Mouse (Mus musculus) bone marrow macrophage, adult 2 months (primary cell): ENCODE data around the gene Hnf1a. TPM values are rescaled to one million over a fixed set of nuclear protein-coding genes. Genes with fewer than 3 reads are reported as not detected.

Experiments
- H3K27ac ChIP-seq: 2 replicates; pipeline ENCODE4 v1.5.1; 2012; ENCODE audit warnings: low read depth, low read length; ENCODE audit not compliant: insufficient read depth
- H3K4me1 ChIP-seq: 2 replicates; pipeline ENCODE4 v1.6.1; 2012; ENCODE audit warnings: low read length; ENCODE audit not compliant: control insufficient read depth, insufficient read depth
- H3K4me3 ChIP-seq: 2 replicates; pipeline ENCODE4 v1.5.1; 2012; ENCODE audit warnings: mild to moderate bottlenecking, low read length, moderate library complexity; ENCODE audit not compliant: insufficient read depth
- CTCF ChIP-seq: IDR thresholded peaks from 2 replicates; pipeline ENCODE4 v1.5.1; 2012; ENCODE audit warnings: low read depth, mild to moderate bottlenecking, low read length, moderate library complexity
- POLR2A ChIP-seq: IDR thresholded peaks from 2 replicates; pipeline ENCODE4 v1.6.1; 2012; ENCODE audit warnings: mild to moderate bottlenecking, low read depth, low read length, borderline replicate concordance
- polyA plus RNA-seq: library from polyadenylated mRNA; stranded (reverse); fragments of >200 nt; gene quantifications from 2 replicates; pipeline ENCODE4 v1.2.4, GENCODE M21; 2012; ENCODE audit not compliant: missing spikeins, insufficient read depth, insufficient read length

Gene Hnf1a
- polyA plus RNA-seq, 1 experiment = not detected

DNA sequence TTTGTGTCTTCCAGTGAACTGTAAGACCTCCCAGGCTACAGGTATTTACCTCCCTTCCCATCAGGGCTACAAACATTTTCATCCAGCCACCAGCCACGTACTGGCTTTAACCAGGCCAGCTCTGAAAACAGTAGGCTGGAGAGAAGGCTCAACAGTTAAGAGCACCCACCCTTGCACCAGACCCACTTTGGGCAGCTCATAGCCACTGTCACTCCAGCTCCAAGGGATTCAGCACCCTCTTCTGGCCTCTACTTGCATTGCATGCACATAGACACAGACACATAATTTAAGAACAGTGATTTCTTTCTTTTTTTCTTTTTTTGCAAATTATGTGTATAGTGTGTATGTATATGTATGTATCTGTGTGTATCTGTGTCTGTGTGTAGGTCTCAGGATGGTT is 68.5 kb downstream of the Hnf1a start:
- no peak for TF ChIP-seq POLR2A
- TF ChIP-seq CTCF = peak; percentile 60
- Histone ChIP-seq H3K27ac (no peak overlapping the region), H3K4me3 (no peak overlapping the region), H3K4me1 (no peaks in the 10 kb centered on the region)

Other genes with a start within 250 kb of the Hnf1a start
- gene Ankrd13a, start 196.4 kb downstream of the Hnf1a start, polyA plus RNA-seq = 102 and 116 TPM in 2 replicates
- 111 and 116 TPM in 2 replicates for gene Git2, start 195.6 kb downstream of the Hnf1a start, polyA plus RNA-seq
- gene 1500011B03Rik, start 147.6 kb downstream of the Hnf1a start, polyA plus RNA-seq = 32.9 and 35.7 TPM in 2 replicates
- gene 4930519G04Rik, start 117.4 kb downstream of the Hnf1a start, polyA plus RNA-seq = not detected in 2 replicates
- gene Gm9936, start 112.4 kb downstream of the Hnf1a start, polyA plus RNA-seq = not detected in 2 replicates
- 359 and 380 TPM in 2 replicates for gene Oasl2, start 74.2 kb downstream of the Hnf1a start, polyA plus RNA-seq
- gene Oasl1, start 47.9 kb downstream of the Hnf1a start, polyA plus RNA-seq = 13.1 and 14.6 TPM in 2 replicates
- gene 2210016L21Rik, start 28.9 kb downstream of the Hnf1a start, polyA plus RNA-seq = 24.1 and 30.3 TPM in 2 replicates
- 60.1 and 65.2 TPM in 2 replicates for gene Sppl3, start 40.0 kb upstream of the Hnf1a start, polyA plus RNA-seq
- gene Gm10401, start 127.2 kb upstream of the Hnf1a start, polyA plus RNA-seq = not detected in 2 replicates
- 22.3 and 22.7 TPM in 2 replicates for gene Acads, start 148.3 kb upstream of the Hnf1a start, polyA plus RNA-seq
- 5.2 and 6.1 TPM in 2 replicates for gene Unc119b, start 163.9 kb upstream of the Hnf1a start, polyA plus RNA-seq
- 54.3 and 60.3 TPM in 2 replicates for gene Mlec, start 187.1 kb upstream of the Hnf1a start, polyA plus RNA-seq
- gene Cabp1, start 223.3 kb upstream of the Hnf1a start, polyA plus RNA-seq = not detected in 2 replicates